ENCODE assay signal across 25 mouse cellular contexts in genomic region chr1:187803997-187804396, GRCm38 (mm10).
A peak's percentile ranks its signal among the peaks of the same experiment; 100 is the strongest.
DNase-seq lines count a peak whose midpoint lies in the region; ATAC-seq lines count a peak whose summit lies in the region.
"Had no signal": no experiment of that assay in that cellular context is flagged by ENCODE, and none has a peak within 500 bp of the region (broad histone marks: within the 10 kb centered on the region; RNA-seq: fewer than 3 reads in every experiment).

No protein-coding gene starts in this region.

- no peak for DNase-seq in kidney, adult 11 months
- peak; percentile 32 for DNase-seq in neural tube, embryonic 10.5 days (ENCODE audit: extremely low spot score, low spot score)
- DNase-seq in adrenal gland, adult 8-10 months = no peak
- DNase-seq in thymus, postnatal 14 days = no peak
- DNase-seq: B cell, adult 2 months; cerebellum, adult 11-12 months; cerebellum, postnatal 10 days; gastrocnemius, adult 2 months; left cerebral cortex, postnatal 4 days; lung, adult 18-20 months; lung, postnatal 10 days; right cerebral cortex, postnatal 14 days had no signal

- H3K4me3 ChIP-seq in kidney, embryonic 15.5 days (replicated peaks) = no peak overlapping the region
- H3K4me3 ChIP-seq in neural tube, embryonic 15.5 days (replicated peaks) = no peak overlapping the region
- H3K4me3 ChIP-seq in limb, embryonic 13.5 days = no peak overlapping the region
- H3K4me3 ChIP-seq: embryonic facial prominence, embryonic 15.5 days; gastrocnemius, adult 2 months; heart, embryonic 10.5 days; hindbrain, embryonic 10.5 days; left cerebral cortex, adult 2 months; liver, embryonic 12.5 days had no signal

- no peak overlapping the region for H3K4me2 ChIP-seq in kidney, embryonic 15.5 days
- no peak overlapping the region for H3K4me2 ChIP-seq in neural tube, embryonic 15.5 days
- H3K4me2 ChIP-seq in limb, embryonic 13.5 days (replicated peaks) = peak overlapping the region; percentile 27; the same call in 1 of the 2 replicates
- H3K4me2 ChIP-seq: embryonic facial prominence, embryonic 15.5 days; liver, embryonic 12.5 days had no signal

- H3K27me3 ChIP-seq in kidney, embryonic 15.5 days = no peaks in the 10 kb centered on the region
- H3K27me3 ChIP-seq in neural tube, embryonic 15.5 days (replicated peaks) = peaks cover 3% of the 10 kb centered on the region
- no peaks in the 10 kb centered on the region for H3K27me3 ChIP-seq in limb, embryonic 13.5 days
- H3K27me3 ChIP-seq: CH12.LX; embryonic facial prominence, embryonic 15.5 days; liver, embryonic 12.5 days; Patski had no signal

- ATAC-seq in kidney, embryonic 15.5 days (replicated peaks; ENCODE audit: low FRiP score) = no peak
- no peak for ATAC-seq in neural tube, embryonic 15.5 days (ENCODE audit: low FRiP score)
- ATAC-seq in limb, embryonic 13.5 days (ENCODE audit: low FRiP score, low read depth) = no peak; the same call in 1 of the 2 replicates
- ATAC-seq: forebrain, embryonic 14.5 days; hindbrain, embryonic 16.5 days; liver, embryonic 12.5 days; Patski had no signal

- no peak overlapping the region for H3K9ac ChIP-seq in kidney, embryonic 15.5 days
- no peak overlapping the region for H3K9ac ChIP-seq in neural tube, embryonic 15.5 days (replicated peaks)
- H3K9ac ChIP-seq in limb, embryonic 13.5 days = no peak overlapping the region
- H3K9ac ChIP-seq: embryonic facial prominence, embryonic 15.5 days; liver, embryonic 12.5 days had no signal

- H3K36me3 ChIP-seq in kidney, embryonic 15.5 days = no peaks in the 10 kb centered on the region
- H3K36me3 ChIP-seq in neural tube, embryonic 15.5 days = no peaks in the 10 kb centered on the region
- H3K36me3 ChIP-seq in limb, embryonic 13.5 days = no peaks in the 10 kb centered on the region
- H3K36me3 ChIP-seq: embryonic facial prominence, embryonic 15.5 days; G1E; heart, embryonic 10.5 days; hindbrain, embryonic 10.5 days; liver, embryonic 12.5 days had no signal

- peak overlapping the region; percentile 57; the same call in 1 of the 2 replicates for H3K27ac ChIP-seq in kidney, embryonic 15.5 days
- no peak overlapping the region for H3K27ac ChIP-seq in neural tube, embryonic 15.5 days (replicated peaks)
- no peak overlapping the region for H3K27ac ChIP-seq in limb, embryonic 13.5 days
- H3K27ac ChIP-seq: embryonic facial prominence, embryonic 15.5 days; gastrocnemius, adult 2 months; hindbrain, embryonic 10.5 days; left cerebral cortex, adult 2 months; liver, embryonic 12.5 days had no signal

- H3K4me1 ChIP-seq in kidney, embryonic 15.5 days = peaks cover 37% of the 10 kb centered on the region
- H3K4me1 ChIP-seq in neural tube, embryonic 15.5 days = peaks cover 17% of the 10 kb centered on the region
- peaks cover 37% of the 10 kb centered on the region for H3K4me1 ChIP-seq in limb, embryonic 13.5 days
- H3K4me1 ChIP-seq: liver, embryonic 12.5 days had no signal

- WGBS in kidney, embryonic 15.5 days = 11% methylated on average over 5 of the region's 5 CpGs
- 3% methylated on average over 5 of the region's 5 CpGs for WGBS in neural tube, embryonic 15.5 days
- 5% methylated on average over 5 of the region's 5 CpGs for WGBS in limb, embryonic 13.5 days

- no peaks in the 10 kb centered on the region for H3K9me3 ChIP-seq in kidney, embryonic 15.5 days (replicated peaks)
- H3K9me3 ChIP-seq in neural tube, embryonic 15.5 days (replicated peaks) = no peaks in the 10 kb centered on the region
- H3K9me3 ChIP-seq in limb, embryonic 13.5 days = no peaks in the 10 kb centered on the region
- H3K9me3 ChIP-seq: embryonic facial prominence, embryonic 15.5 days; heart, embryonic 10.5 days; hindbrain, embryonic 10.5 days; liver, embryonic 12.5 days had no signal
